Mouse (Mus musculus) frontal cortex, adult 2 months (tissue): ENCODE results near the gene Slc51a. TPM values are rescaled to one million over a fixed set of nuclear protein-coding genes. Genes with fewer than 3 reads are reported as not detected.

Source experiments
- DNase-seq, 2 experiments: peaks; one replicate each; pipeline ENCODE4 v3.0.0; 2022; ENCODE audit warnings: low spot score in 1 of 2; ENCODE audit errors: extremely low spot score in 1 of 2
- polyA plus RNA-seq: library from polyadenylated mRNA; depleted of rRNA; stranded (reverse); fragments of >200 nt; gene quantifications from 2 replicates; pipeline ENCODE4 v1.2.3, GENCODE M21; 2012; rRNA removed

Slc51a gene
- polyA plus RNA-seq, 1 experiment = not detected

DNA sequence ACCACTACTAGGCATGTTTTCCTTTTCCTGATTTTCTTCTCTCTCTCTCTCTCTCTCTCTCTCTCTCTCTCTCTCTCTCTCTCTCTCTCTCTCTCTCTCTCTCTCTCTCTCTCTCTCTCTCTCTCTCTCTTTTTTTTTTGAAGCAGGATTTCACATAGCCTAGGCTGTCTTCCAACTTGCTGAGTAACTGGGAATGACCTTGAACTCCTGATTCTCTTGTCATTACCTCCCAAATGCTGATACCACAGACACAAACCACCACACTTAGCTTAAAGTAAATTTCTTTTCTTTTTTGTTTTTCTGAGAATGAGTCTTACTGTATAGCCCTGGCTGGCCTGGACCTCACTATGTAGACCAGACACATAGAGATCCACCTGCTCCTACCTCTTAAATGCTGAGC, 53.0 kb downstream of the Slc51a start:
- DNase-seq = no peak

DNA sequence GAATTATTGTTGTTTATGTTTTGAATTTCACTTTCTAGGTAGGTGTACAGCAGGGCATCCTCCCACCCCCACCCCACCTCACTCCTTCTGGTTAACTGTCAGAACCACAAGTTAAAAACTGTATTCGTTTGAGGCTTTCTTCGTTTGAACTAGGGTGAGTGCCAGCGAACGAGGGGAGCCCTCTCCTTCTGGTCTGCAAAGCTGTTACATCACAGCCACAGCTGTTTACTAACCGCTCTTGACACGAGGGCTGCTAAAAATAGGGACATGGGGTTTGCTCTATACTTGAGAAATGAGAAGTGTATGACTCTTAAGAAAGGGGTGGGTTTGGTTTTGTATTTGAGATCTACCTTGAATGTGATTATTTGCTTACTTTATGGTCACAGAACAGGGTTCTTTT, 53.6 kb downstream of the Slc51a start:
- DNase-seq = peak in 1 of 2 experiments; percentile 17

DNA sequence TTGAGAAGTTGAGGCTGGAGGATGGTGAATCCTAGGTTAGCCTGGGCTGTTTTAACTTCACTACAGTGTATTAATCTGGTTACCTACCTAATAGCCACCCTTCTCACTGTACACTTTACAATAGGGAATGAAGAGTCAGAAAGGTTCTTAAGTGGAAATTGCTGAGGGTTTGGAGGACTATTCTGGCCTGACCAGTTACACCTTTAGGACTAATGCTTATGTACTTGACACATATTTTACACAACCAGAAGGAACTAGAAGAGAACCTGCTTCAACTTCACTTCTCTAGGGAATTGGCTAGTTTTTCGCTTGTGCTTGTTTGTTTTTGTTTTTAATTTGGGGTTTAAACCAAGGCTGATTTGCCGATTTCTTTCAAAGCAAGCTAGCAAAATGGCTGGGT, 54.5 kb downstream of the Slc51a start:
- no peak for DNase-seq

DNA sequence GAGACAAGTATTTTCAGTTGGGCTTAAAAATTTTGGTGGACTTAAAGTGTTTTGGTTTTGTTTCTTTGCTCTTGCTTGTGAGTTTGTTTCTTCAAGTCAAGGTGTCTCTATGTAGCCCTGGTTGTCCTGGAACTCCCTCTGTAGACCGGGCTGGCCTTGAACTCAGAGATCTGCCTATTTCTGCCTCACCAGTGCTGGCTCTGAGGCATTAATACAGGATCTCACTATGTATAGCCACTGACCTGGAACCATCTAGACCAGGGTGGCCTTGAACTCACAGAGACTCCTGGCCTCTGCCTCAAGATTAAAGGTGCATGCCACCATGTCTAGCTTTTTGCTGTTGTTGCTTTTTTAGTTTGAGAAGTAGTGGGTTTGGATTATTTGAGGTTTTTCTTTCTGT, 55.8 kb downstream of the Slc51a start:
- DNase-seq = no peak

DNA sequence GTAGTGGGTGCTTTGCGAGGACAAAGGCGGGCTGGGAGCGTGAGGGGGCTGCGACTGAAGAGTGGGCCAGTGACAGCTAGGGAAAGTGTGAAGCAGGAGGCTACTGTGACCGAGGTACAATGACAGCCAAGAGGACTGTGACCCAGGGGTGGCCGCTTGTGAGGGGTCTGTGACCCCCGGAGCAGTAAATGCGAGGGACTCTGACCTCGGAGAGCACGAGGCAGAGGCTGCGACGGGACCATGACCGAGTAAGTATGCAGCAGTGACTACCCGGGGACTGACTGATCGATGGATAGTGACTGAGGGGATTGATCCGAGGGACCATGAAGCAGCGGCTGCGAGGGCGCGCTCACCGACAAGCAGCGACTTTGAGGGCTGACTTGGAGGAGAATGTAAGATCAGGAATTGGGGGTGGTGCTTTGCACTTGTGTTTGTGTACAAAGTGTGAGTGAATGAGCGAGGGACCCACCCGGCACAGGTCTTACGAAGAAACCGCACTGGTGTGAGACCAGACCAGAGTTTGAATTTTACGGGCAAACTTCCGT, 56.6 kb downstream of the Slc51a start:
- DNase-seq = peak in 1 of 2 experiments; percentile 19

DNA sequence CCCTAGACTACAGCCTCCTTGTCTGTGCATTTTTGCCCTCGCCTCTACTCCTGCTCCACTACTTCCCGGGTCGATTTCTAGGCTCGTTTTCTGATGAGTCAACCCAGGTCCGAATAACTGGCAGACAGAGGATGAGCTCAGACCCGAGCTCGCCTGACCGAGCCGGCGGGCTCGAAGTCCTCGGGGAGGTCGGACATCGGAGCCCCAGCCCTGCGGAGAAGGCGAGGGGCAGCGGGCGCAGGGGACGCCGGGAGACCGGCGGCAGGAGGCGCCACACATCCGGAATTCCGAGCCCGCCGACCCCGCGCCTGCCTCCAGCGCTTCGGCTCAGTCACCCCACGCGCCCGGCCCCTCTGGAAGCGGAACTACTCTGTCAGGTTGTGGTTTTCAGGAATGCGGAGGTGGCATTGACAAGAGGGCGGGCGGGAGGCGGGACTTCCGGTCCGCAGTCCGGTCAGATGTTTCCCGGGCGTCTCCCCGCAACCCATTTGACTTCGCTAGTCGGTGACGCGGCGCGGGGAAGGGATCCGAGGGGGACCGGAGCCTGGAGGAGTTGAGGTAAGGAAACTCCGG, 57.1 kb downstream of the Slc51a start, which contains the start of gene Pcyt1a:
Pcyt1a (plus strand) TSS at position 448 of the 573 bp plus-strand sequence.
- DNase-seq = peak; percentile 84 to 92

DNA sequence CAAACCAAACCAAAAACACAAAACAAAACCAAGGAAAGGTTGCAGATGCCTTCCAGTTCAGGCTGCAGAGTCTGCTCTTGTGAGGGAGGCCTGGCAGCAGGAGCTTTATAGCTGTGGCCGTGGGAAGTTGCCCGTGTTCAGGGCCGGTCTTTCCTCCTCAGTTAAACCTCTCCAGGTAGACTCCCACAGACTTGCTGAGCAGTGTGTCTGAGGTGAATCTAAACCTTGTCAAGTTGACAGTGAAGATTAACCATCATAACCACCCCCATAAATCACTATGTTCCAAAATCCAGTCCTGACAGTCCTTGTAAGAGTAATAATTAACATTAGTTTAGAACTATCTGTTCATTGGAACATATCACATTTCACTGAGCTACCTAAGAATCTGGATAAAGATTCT, 60.2 kb downstream of the Slc51a start:
- DNase-seq = no peak

Other genes starting within 250 kb of the Slc51a start
- 23.1 and 25.6 TPM in 2 replicates for gene Fbxo45, start 240.7 kb downstream of the Slc51a start, polyA plus RNA-seq
- 10.6 and 11.9 TPM in 2 replicates for gene Wdr53, start 240.7 kb downstream of the Slc51a start, polyA plus RNA-seq
- 0.13 and 0.26 TPM in 2 replicates for gene Smco1, start 216.4 kb downstream of the Slc51a start, polyA plus RNA-seq
- 15.5 and 16.9 TPM in 2 replicates for gene Rnf168, start 210.4 kb downstream of the Slc51a start, polyA plus RNA-seq
- 15.4 and 16.8 TPM in 2 replicates for gene Ubxn7, start 155.6 kb downstream of the Slc51a start, polyA plus RNA-seq
- 0.08 TPM in 1 of 2 replicates, not detected in the other for gene Tm4sf19, start 87.4 kb downstream of the Slc51a start, polyA plus RNA-seq
- gene Tctex1d2, start 68.2 kb downstream of the Slc51a start, polyA plus RNA-seq = 24.6 and 27.7 TPM in 2 replicates
- gene Pcyt1a, start 57.0 kb downstream of the Slc51a start, polyA plus RNA-seq = 24.5 and 24.6 TPM in 2 replicates
- gene Zdhhc19, start 8.4 kb upstream of the Slc51a start, polyA plus RNA-seq = not detected in 2 replicates
- 86.9 and 96.3 TPM in 2 replicates for gene Tfrc, start 121.0 kb upstream of the Slc51a start, polyA plus RNA-seq
- gene Tnk2, start 156.0 kb upstream of the Slc51a start, polyA plus RNA-seq = 175 and 204 TPM in 2 replicates
- 0.02 and 0.08 TPM in 2 replicates for gene Muc4, start 248.0 kb upstream of the Slc51a start, polyA plus RNA-seq